Mouse (Mus musculus) Muller cell, postnatal 12 days (primary cell): ENCODE results near the gene Arhgap15.

ENCODE experiments used
- DNase-seq: peaks from one replicate; pipeline ENCODE4 v3.0.0-alpha.2; 2015; ENCODE audit errors: inconsistent ontology term

Arhgap15 gene

DNA sequence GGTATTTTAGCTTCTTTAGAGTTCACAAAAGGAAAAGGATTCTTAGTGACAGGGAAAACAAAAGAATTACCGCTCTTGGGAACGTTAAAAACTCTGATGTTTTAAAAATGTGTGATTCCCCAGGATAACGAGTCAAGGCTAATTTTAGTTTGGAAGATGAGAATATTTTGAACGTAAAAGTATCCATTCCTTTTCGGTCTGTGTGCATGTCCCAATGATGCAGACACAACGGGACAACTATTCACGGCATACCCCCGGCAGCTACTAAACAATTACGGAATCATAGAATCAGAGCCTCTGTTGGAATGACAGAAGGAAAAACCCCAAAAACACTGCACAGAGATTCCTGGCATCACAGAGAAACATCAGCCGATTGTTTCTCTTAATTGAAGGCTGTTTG lies 281.2 kb downstream of the Arhgap15 start:
- no peak for DNase-seq

DNA sequence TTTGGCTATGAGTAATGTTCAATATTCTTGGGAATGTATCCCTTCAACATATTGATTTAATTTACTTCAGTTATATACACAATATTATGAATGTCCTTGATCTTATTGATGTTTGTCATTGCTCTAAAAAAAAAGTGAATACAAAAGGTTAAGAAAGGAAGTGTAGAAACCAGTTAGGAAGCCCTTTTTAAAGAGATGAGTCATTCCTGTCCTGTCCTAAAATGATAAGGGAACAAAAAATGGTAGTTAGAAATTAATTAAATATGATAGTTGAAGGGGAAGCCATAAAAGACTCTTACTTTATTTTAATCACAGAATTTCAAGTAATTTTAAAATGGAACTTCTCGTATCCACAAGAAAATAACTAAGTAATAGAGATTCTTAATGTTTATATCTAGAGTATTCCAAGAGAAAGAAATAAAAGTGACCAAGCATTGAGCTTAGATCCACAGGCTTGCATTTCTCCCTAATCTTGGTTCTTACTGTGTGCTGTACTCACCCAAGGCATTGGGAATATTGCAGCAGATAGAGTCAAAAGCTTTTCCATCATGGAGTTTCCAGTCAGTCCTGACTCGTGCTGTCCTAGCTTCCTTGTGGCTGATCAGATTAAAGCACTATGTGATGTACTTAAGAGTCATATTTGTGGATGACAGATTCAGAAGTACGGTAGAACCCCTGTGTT lies 291.0 kb downstream of the Arhgap15 start:
- DNase-seq, result no peak

DNA sequence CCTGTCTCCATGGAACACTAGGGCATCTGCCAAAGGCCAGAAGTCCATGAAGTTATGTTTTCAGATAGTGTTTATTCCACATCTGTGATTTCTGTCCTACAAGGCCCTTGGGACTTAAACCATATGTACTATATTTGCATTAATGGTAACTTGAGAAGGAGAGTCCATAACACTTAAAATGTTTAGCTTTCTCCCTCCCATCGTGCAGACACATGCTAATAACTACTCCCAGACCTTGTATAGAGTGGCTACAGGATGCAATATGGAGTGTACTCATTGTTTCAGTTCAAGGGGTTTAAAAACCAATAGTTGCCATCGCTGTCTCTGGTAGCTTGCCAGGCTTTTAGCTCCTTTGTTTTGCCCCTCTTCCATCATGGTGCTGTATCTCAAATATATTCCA lies 295.5 kb downstream of the Arhgap15 start:
- DNase-seq, result no peak

DNA sequence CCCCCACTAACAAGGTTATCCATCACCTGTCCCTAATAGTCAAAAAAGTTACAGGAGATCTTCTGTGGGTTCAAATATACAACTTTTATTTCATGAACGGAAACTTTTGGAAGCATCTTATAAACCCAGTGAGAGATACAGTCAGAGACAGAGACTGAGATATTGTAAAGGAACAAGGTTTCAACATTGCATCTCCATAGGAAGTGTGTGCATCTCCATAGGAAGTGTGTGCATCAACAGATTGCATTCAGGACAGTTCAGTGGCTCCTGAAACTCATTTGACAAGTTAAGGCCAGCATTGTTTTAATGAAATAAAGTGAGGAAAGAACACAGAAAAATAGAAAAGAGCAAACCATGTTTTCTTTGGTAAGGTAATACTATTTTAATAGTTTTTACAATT lies 296.0 kb downstream of the Arhgap15 start:
- DNase-seq, result no peak

DNA sequence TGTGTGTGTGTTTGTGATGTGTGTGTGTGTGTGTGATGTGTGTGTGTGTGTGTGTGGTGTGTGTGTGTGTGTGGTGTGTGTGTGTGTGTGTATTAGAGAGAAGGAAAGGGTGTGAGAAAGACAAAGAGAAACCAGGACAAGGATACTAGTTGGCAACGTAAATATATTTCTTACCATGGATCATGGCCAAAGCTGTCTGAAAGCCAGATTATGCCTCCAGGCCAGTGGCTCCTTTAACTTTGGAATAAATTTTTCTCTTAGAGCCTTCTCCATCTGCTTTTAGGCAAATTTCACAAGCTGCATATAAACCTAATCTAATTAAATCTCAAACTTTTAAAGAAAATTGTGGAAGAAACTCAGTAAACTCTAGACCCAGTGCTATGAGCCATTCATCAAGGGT lies 296.6 kb downstream of the Arhgap15 start:
- no peak for DNase-seq

DNA sequence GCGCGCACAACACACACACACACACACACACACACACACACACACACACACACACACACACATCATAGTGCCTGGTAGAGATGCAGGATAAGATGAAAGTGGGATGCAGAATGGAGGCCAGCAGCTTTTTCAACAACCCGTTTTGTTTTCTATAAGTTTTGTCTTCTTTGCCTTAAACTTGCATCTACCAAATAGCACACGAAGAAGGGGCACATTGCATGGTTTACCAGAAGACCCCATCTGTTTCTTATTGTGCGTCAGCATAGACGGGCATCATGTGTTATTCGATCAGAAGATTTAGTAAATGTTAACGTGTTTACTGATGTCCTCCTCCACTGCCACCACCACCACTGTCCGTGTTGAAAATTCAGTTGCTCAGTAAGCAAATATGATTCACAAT lies 311.7 kb downstream of the Arhgap15 start:
- DNase-seq, result no peak

DNA sequence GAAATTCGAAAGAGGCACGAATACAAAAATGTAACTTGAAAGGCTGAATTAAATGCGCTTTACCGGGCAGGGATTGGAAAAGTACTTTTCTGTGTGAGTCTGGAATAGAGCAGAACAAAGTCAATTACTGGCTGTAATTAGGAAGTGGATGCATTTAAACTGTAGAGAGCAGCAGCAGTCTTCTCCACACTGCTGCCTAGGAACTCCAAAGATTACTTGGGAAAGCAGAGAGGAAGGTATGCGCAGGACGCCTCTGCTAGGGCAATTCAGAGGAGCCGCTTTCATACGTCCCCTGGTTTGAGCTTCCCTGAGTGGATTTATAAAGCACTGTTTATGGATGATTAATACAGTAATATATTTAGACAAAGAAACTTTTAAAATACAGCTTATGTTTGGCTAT lies 312.1 kb downstream of the Arhgap15 start:
- peak; percentile 36 for DNase-seq

DNA sequence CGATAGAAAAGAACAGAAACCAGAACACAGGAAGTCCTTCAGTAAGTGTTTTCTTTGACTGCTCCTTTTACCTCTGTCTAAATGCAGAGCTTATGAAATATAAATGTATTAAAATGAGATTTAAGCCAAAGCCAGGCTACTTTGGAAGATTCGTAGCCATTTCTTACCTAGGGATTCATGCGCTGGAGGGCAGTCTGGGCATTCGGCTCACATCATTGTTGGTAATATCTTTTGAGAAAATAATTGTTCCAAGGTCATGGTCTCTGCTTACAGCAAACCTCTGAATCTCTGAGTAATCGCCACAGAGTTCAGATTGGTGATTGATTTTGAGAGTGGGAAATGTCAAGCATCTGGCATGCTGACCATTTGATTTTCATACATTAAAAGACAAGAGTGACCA lies 316.4 kb downstream of the Arhgap15 start:
- DNase-seq, result no peak

DNA sequence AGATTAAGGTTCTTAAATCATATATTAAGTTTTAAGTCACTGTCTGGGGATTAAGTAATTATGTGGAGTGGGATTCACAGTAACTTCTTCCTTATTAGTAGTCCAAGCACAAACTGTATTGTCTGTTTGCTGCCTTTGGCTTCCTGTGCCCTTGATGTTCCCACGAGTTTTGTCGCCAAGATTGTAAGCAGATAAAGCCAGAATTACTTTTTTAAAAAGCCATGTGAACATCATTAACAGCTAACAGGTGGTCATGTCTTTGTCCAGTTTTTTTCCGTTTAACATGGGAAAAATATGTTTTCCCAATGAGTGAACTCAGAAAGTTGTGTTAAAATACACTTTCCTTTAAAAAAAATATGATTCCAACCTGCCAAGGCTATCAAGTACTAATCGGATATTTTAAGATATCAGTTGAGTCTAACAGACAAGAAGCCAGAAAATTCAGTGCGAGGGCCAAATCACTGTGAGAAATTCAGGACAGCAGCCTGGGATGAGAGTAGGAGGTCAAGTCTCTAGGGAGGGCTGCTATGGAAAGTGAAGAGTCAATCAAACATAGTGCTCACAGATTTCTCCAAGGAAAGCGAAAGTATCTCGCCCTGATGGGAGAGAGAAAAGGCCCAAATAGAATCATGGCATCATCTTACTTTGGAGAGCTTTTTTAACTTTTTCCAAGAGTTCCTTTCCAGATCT lies 319.7 kb downstream of the Arhgap15 start:
- DNase-seq, result no peak

DNA sequence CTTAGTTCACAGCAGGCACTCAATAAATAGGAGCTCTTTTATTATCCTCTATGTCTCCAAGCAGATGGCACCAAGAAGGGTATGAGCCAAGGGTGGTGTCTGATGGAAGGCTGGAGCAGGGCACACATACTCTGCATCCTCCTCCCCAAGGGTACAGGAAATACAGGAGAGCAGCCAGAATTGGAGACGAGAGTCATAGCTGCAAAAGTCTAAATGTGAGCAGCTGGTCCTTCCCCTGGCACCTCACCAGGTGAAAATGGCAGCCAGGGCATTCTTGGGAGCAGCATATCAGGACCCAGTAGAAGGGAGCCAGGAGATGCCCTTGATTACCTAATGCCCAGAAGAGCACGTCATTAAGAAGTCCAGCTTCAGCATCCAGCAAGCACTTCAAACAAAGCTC lies 320.3 kb downstream of the Arhgap15 start:
- no peak for DNase-seq

DNA sequence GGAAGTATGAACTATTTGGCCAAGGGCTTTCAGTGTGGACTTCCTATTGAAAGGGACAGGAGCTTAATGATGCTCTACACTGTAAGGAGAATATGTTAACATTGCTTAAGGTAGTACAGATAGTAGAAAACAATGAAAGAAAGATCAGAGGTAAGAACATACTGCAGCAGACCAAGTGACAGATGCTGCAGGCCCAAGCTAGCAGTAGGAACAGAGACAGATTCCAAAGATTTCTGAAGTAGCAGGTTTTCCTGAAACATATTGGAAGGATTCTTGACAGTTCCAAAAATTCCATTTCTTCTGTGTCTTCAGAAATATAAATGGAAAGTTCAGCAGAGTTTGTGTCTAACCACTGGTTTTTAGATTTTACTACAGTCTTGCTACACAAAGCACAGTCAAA lies 327.9 kb downstream of the Arhgap15 start:
- DNase-seq, result no peak

DNA sequence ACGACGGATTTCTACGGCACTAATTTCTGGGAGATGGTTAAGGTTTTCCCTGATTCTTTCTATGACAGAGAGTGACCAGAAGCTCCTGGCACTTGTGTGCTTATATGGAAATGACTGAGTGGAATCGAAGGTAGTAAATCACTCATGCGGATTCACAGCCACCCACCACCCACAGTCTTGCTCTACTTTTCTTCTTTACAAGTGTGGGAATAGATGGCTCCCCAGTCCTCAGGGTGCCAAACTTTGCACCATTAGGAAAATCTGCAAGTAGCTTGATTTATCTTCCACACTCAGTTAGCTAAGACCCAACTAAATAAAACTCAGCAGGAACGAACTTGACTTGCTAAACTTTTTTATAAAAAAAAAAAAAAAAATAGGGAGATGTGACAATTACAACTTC lies 331.9 kb downstream of the Arhgap15 start:
- no peak for DNase-seq

DNA sequence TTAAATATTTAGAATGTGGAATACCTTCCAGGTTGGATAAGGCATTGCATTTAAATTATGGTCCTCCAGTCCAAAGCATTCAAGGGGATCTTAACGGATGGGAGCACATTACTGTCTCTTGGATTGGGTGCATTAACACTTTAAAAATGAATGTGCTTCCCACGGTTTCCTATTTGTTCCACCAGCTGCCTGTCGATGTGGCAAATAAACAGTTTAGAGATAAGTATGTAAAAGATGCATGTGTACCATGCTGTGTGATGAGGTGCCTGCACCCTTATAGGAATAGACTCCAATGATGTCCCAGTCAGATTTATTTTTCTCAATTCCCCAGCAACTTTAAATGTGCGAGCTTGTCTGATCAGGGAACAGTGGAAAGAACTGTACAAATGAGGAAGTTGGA lies 332.6 kb downstream of the Arhgap15 start:
- no peak for DNase-seq

DNA sequence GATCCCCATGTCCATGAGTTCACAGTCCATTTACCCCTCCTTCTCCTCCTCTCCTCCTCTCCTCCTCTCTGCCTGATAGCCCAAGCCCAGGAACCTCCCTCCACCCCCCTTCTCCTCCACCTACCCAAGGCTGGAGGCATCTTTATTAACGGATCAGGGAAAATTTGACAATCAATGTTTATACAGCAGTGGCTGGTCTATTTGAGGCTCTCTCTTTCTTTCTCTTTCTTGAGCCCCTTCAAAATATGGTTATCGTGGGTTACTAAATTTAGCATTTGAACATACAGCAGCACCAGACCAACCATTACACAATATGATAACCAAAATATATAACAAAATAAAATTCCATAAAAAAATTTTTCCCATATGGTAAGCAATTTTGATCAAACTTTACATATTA lies 335.8 kb downstream of the Arhgap15 start:
- no peak for DNase-seq

DNA sequence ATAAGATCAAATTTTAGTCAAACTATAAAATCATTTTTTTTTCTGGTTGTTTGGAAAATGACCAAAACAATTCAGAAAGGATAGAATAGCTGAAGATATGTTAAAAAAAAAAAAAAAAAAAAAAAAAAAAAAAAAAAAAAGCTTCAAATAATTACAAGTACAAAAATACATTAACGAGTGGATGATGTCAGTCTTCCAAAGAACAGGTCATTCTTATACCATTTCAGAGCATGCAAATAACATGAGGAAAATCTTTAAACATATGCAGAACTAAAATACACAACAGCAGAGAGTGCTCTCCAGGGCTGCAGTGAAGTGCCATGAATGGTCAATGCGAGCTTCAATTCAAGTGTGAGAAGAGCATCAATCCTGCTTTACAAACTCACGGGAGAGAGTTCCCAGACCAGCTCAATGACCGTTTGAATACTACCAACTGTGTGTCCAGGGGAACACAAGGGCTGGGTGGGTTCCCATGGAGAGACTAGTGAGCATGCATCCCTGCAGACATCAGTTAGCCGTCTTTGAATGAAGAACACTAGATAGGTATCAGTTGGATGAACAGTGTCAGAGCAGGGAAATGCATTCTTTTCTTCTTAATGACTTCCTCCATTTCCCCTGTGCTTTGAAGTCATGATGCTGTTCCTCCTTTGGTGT lies 337.9 kb downstream of the Arhgap15 start:
- DNase-seq, result no peak

DNA sequence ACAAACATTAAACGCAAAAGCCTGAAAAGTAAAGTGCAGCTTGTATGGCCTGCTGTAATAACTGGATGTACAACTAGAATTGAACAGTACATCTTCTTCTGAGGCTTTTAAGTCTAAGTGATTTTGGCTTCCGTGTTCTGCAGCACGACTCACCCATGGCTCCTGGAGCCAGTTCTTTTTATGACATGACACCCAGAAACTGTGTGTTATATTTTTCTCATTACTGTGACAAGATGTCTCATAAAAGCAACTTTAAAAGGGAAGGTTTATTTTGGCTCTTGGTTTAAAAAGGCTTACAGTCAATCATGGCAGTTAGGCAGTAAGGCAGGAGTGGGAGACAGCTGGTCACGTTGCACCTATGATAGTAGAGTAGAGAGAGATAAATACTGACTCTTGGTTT lies 349.9 kb downstream of the Arhgap15 start:
- DNase-seq, result no peak

DNA sequence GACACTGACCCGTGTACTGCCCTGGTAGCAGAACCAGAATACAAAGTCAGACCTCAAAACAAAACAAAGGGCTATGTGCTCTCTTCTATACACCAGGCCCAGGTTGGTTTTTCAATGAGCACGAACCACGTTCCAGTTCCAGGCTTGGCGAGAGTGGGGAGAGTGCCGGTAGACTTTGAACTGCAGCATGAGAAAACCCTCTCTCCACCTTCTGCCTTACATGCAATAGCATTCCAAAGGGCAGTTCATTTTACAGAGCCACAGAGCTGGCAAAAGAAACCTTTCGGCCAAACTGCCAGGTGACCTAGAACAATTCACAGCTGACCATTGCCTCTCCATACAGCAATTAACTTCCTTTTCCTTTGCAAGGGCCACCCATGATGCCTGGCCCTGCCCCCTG lies 353.7 kb downstream of the Arhgap15 start:
- DNase-seq, result no peak

DNA sequence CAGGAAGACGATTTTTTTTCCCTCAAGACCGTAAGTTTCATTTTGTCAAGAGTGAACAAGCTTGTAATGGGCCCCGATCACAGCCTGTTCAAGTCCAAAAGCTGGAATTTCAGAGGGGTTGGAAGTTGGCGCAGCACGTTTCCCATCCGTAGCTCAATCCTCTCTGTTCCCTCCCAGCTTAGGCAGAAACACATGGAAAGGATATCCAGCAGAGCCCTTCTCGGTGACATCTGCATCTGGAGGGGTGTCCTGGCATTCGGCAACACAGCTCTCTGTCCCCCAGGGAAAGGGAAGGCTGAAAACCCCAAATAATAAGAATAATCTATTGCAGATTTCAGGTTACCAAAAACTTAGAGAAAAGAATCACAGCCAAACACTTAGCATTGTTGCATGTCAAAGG lies 354.7 kb downstream of the Arhgap15 start:
- no peak for DNase-seq

DNA sequence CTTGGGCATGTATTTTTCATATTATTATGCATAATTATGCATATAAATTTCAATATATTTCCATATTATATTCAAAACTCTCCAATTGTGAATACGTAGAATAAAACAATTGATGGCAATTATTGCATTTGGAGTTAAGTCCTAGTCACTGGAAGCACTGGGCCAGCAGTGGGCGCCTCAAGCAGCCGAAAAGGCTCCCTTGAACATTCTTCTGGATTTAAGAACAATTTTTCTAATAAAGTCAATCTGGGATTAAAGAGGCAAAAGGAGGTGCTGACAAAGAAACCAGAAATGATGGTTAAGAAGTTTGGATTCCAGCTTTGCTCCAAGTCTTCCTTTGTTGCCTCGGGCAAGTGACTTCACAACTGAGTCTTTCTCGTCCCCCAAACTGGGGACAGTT lies 355.1 kb downstream of the Arhgap15 start:
- peak; percentile 28 for DNase-seq

DNA sequence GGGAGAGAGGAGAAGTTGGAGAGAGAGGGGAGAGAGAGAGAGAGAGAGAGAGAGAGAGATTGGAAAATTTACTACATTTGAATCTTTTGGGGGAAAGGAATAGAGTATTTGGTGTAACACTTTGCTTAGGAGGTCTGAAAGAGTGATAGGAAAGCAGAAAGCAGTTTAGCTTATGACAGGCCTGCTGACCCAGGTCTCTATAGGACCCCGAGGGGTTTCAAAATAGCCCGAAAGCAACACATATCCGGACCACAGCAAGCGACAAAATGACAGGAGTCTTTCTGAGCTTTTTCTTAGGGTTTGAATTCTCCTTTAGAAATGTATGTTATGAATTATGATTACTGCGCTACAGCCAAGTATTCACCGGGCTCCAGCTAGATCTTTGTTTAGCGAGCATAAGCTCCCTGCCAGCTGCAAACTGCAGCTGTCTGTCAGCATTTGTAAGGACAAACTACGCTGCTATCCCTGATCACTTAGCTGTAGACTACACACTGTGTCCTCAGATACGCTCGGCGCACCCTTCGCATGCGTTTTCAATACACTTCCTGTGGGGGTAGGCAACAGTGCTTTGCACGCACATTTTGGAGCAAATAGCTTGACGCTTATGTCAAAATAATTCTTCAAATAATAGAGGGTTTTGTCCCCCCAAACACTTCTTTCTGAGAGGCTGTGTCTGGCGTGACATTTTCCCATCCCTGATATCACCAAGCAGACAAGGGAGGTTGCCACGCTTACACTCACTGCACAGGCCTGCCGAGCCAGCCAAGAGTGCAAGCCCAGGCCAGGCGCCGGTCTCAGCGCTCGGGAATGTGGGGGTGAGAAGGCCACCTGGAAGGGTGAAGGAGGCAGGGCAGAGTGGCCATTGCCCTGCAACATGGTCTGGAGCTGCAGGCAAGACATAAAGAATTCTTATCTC lies 355.9 kb downstream of the Arhgap15 start:
- peak; percentile 72 for DNase-seq

DNA sequence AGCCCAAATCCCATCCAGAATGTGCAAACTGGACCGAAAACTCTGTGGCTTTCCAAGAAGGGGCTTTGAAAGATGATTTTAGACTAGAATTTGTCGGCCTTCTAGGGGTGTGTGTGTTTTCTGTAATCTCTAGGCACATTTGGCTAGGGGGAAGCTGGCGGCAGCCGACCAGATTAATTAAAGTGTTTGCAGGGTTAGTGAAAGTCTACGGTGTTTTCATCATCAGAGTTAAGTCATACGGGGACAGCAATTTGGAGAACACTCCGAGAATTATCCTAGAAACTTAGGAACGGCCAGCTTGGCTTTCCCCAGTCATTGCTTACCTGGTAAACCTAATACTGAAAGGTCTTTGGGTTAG lies 356.6 kb downstream of the Arhgap15 start:
- DNase-seq, result no peak

DNA sequence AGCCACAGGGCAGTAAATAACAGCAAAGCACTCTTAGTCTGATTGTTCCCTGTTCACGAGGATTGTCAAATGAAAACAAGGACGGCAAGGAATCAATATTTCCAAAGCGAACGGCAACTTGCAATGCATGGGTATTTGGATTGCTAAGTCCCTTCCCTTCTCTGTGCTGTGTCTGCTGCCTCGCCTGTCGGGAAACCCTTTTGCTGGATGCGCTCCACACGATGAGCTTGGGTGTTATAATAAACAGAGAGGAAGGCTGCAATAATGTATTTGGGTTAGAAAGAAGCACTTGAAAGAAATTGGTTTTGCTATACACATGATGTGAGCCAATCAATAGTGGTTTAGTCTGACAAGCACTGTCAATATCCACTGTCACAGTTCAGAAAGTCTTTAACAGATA lies 357.7 kb downstream of the Arhgap15 start:
- DNase-seq, result no peak
